Mouse (Mus musculus) urinary bladder, postnatal 4 days (tissue): Measurements from ENCODE around the gene Stub1.

Source experiments
- DNase-seq, 2 experiments: peaks; one replicate each; pipeline ENCODE4 v3.0.0; 2021 to 2022; ENCODE audit warnings: low spot score in 2 of 2

The Stub1 gene

DNA sequence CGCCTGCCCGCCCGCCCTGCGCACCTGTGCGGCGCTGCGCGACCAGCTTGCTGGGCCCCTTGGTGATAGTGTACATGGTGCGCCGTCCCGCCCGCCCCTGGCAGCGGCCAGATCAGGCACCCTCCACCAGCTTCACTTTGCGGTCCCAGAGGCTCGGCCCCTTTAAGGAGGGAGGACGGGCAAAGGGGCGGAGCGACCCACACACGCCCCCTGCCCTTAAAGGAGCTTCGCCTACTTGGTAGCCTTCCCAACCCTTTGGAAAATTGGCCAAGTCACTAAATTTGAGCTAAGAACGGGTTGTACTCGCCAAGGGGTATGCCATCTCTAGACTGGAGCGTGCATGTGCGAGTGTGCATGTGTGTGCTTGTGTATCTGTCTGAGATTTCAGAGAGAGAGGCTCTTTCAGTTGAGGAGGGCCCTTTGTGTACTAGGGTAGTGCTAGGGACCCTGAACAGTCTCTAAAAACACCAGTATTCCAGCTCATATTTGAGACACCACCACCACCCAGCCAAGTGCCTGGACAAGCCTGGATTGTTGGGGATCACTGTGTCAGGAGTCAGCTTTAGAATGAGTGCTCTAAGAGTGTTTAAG is 35.5 kb upstream of the Stub1 start, which contains the start of gene Mcrip2:
Gene Mcrip2 (minus strand): TSS at position 164 of the 591 bp plus-strand sequence.
- peak; percentile 74 to 79 for DNase-seq

DNA sequence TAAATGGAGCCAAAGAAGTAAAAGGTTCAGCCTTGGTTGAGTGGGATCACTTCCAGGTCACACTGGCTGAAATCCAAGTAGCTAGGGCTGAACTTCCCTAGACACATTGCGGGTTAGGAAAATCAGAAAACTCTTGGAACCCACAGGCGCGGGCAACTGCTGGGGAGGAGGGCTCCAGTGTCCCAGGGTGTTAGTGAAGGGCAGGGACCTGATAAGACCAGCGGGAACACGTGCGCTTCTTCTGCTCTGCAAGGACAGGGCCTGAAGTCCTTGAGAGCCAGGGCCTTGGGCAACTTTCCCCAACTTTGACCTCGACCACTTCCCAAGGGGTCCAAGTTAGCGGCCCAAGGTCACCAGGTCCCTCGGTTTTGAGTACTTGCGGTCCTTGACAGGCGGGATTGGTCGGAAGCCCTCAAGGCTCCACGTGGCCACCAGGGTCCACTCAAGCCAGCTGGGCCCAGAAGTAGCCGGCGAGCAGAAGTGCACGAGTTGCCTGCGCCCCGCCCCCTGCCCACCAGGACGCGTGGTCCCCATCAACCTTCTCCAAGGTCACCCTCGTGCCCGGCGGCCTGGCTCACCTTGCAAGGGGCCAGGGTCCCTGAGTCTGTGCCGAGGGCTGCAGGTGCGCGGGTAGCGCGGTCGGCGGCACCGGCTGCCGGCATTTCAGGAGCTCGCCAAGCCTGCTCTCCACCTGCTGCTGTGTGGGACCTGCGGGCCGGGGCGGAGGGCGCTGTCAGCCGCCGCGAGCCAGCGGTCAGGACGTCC is 34.8 kb upstream of the Stub1 start:
- DNase-seq, result peak; percentile 56 to 65

DNA sequence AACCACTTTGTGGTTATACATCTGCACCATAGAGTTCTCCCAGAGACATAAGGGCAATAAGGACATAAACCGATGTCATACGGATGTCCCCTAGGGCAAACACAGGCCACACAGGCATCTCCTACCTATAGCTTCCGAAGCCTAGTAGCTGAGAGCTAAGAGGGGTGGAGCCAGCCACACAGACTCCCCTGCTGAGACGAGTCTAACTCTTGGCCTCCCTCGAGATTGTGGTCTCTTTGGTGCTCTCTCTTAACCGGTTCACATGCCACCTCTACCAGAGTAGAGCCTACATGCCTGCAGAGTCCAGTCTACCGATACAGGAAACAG is 34.3 kb upstream of the Stub1 start:
- DNase-seq, result no peak

GRCm38 (mm10) chr17:25866172-25866571 is 33.0 kb upstream of the Stub1 start:
- no peak for DNase-seq

DNA sequence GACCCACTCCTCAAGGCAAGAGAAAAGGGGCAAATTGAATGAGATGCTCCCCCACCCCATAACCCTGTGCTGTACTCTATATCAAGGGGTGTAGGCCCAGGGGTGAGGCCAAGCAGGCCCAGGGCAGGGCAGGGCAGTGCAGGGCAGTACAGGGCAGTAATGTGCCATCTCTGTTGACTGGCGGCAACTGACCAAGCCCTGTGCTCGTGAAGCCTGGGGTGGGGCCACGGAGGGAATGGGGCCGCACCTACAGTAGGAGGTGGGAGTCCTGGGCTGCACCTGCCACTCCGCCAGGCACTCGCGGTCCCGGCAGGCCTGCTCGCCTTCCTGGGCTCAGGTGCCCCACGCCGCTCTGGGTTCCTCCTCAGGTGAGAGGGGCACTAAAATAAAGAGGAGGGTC is 32.1 kb upstream of the Stub1 start:
- peak in 1 of 2 experiments; percentile 59 for DNase-seq

DNA sequence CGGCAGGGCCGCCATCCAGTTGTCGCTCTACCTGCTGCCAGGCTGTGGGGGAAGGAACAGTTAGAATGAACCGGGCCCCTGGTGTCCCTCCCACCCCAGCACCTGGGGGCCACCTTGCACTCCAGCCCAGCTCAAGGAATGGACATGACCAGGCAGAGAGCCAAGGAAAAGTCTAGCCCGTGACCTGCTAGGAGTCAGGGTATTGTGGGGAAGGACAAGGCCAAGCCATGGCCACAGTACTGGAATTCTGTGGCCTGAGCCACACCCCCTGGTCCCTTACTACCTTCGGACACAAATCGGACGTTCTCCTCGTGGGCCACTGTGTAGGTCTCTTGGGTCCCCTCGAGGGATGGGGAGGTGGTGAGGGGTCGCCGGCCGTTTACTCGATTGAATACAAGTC is 31.1 kb upstream of the Stub1 start:
- no peak for DNase-seq

DNA sequence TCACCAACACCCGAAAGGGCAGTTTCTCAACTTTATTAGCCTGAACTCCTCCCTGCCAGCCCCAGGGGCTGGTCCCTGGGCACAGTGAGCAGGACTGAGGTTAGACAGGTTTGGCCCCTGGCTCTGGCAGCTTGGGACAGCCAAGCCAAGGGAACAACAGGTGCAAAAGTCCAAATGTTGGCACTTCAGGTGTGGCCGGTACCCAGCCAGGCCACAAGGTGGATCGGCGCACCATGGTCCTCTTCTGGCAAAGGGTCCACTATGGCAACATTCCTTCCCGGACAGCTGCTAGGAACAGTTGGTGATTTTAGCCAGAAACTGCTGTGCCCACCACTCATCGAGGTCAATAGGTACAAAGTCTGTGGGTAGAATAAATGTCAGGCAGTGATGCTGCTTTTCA is 30.5 kb upstream of the Stub1 start:
- DNase-seq, result no peak

- no peak for DNase-seq
Observed at GRCm38 (mm10) chr17:25861704-25862612, 28.8 kb upstream of the Stub1 start.

DNA sequence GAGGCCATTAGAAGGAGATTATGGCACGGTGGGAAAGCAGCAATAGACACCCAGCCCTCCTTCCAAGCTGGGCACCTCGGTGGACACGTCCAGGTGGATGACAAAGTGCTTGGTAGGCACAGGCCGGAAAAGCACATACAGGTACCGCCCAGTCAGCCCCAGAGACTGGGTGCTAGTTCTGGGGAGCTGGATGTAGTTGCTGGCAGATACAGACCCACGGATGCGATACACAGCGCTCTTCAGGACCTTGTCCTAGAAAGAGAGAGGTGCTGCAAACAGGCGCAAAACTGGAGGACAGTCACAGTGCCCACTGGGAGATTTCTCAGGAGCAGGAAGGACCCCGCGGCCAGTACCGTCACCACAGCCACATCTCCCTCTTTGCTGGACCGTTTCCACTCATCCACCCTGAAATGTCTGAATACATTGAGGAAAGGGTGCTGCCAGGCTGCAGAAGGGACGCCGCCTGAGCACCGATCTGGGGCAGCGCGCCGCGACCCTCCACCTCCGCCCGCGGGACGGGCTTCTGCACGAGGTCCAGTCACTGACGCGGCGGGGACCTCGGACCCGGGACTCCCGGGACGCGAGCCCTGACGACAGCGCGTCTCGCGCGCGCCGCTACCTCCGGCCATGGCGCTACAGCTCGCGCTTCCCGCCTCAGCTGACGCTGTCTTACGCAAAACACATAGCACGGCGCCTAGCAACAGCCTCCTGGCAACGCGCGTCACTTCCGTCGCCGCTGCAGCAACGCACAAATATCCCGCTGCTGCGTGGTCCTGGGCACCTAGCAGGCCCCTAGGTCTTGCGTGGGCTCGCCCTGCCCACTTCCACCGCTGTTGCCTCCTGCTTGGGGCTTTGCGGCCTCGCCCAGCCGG is 27.9 kb upstream of the Stub1 start, which contains the start of gene Wdr90:
Gene Wdr90 (minus strand): TSS at position 670 of the 872 bp plus-strand sequence.
- DNase-seq, result peak; percentile 85 to 88

GRCm38 (mm10) chr17:25860229-25860628 is 27.0 kb upstream of the Stub1 start:
- DNase-seq, result no peak

DNA sequence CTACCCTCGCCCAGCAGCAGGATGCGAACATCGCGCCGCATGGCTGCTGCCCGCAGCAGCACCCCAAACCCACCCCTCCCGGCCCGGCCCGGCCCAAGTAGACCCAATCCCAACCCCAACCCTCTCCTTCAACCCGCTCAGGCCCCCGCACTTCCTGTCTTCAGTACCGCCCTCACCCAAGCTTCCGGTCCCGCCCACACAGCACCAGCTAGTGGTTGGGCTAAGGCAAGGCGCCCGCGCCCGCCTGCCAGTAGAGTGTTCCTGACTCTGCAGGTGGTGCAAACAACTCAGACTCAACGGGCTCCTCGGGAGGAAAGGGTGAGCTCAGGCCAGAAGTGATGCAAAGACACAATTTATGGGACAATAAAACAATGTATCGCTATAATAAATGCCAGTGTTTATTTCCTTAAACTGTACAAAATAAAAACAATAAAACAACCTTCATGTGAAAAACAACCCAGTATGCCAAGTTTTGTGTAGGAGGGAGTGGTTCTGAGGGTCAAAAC is 11.2 kb upstream of the Stub1 start, which contains the start of gene Rhot2:
Gene Rhot2 (minus strand): TSS at position 456 of the 506 bp plus-strand sequence.
- DNase-seq, result peak; percentile 92 to 96

- no peak for DNase-seq
Observed at GRCm38 (mm10) chr17:25843636-25844395, 10.6 kb upstream of the Stub1 start.

DNA sequence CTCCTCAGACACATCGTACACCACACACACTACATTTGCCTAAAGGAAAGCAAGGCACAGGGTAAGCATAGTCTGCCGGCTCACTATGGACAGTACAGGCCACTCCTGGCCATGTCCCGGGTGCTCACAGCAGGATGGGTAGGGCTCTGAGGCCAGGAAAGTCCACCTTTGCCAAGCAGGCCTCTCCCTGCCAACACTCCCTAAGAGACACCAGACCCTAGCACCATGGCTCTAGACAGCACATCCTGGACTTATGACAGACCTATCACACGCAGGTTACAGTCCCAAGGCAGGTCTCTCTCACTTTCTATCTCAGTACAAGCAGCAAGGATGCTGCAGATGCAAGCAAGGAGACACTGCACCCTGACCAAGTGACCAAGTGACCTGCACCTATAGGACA is 9.9 kb upstream of the Stub1 start:
- no peak for DNase-seq

DNA sequence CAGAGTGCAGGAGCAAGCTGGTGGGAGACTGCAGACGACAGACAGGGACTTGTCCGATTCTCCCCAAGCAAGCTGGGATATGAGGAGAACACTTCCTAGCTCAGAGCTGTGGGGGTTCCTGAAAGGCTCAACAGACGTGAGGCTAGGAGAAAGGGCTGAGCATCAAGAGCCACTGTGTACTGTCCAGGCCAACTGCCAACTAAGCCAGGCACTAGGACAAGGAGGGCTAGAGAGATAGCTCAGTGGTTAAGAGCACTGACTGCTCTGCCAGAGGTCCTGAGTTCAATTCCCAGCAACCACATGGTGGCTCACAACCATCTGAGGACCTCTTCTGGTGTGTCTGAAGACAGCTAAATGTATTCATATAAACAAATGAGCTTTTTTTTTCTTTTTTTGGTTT is 9.3 kb upstream of the Stub1 start:
- no peak for DNase-seq

- DNase-seq, result no peak
Observed at GRCm38 (mm10) chr17:25841117-25841880, 8.1 kb upstream of the Stub1 start, which contains the start of gene Gm20683. TSS of gene Gm20683 (minus strand) at chr17:25841763.

DNA sequence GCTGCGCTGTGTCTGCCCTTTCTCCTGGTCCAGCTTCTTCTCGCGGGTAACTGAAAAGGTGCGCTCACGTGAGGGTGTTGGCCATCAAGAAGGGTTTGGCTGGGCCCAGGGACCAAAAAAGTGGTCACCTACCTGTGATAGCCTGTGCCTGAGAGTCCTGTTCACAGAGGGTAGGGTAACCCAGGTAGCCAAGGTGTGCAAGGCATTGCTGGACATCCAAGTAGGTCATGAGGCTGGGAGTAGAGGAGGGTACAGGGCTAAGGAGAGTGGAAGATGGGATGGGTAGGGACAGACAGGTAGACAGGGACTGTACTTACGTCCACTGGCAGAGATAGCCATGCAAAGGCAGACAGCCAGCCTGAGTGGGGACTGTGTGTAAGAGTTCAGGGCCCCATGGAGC is 7.3 kb upstream of the Stub1 start:
- DNase-seq, result no peak

DNA sequence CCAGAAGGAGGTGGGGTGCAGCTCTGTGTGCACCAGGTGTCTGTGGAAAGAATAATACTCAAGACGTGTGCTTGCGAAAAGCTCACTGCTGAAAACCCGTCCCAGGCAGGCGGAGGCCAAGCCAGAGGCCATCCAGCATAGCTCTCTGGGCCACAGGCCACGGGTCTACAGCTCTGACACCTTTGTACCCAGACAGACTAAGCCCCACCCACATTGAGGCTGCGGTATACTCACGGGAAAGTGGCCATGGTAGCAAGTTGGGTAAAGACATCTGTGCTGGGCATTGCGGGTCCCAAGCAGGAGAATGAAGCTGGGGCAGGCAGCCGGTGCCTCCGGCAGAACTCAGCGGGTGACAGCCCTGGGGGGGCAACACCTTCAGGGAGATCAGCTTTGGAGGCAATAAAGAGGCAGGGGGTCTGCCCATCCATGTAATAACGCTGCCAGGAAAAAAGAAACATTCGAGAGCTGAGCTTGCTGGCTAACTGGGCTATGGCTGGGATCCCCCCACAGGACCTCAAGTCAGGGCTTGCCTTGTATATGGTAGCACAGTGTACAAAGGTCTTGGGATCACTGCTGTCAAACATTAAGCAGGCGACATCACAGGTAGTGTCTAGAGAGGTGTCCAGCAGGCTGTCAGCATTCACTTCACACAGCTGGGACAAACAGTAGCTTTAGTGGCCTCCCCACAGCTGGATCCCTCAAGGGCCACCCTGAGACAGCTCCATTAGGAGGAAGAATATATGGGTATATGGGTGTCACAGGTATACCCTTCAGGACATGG is 6.4 kb upstream of the Stub1 start:
- DNase-seq, result no peak

GRCm38 (mm10) chr17:25838904-25839303 is 5.7 kb upstream of the Stub1 start:
- DNase-seq, result no peak

GRCm38 (mm10) chr17:25837533-25837932 is 4.3 kb upstream of the Stub1 start:
- no peak for DNase-seq
